Mouse (Mus musculus) cortical plate, adult 2 months (tissue): ENCODE results near the gene Zfp1.

Experiments used
- CTCF ChIP-seq: fragments of 200-500 bp; IDR thresholded peaks from 2 replicates; pipeline ENCODE4 v1.5.1; 2011; ENCODE audit warnings: mild to moderate bottlenecking, control low read depth, low read length; ENCODE audit not compliant: insufficient read depth; ENCODE audit errors: extremely low read depth
- POLR2A ChIP-seq: fragments of 200-500 bp; IDR thresholded peaks from 2 replicates; pipeline ENCODE4 v1.6.1; 2011; ENCODE audit warnings: mild to moderate bottlenecking, low read length, control low read depth; ENCODE audit not compliant: insufficient read depth; ENCODE audit errors: extremely low read depth

DNA sequence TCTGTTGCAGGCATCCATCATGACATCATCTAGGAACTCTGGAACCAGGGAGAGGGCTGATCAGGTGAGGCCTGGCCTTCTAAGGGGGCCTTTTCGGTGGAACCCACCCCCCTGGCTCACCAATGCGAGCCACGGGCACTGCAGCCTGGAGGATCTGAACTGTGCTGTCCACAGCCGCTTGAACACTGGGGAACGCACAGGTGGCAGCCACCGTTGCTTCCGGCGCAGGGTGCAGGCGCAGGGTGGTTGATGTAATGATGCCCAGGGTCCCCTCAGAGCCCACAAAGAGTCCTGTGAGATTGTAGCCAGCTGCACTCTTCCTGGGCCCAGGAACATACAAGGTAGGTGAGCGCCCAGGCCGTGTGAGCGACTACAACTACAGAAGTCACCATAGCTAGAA, 14.8 kb upstream of the Zfp1 start:
- TF ChIP-seq CTCF (no peak), POLR2A (no peak)
